Mouse (Mus musculus) brain, embryonic 14.5 days (tissue): ENCODE results near the gene Galr2.

Source experiments
- CTCF ChIP-seq: fragments of 200-500 bp; IDR thresholded peaks from 2 replicates; pipeline ENCODE4 v1.5.1; 2012; ENCODE audit warnings: inconsistent platforms, mild to moderate bottlenecking, moderate library complexity, borderline replicate concordance; ENCODE audit not compliant: insufficient read depth, insufficient read length; ENCODE audit errors: extremely low read depth
- POLR2A ChIP-seq: fragments of 200-500 bp; IDR thresholded peaks from 2 replicates; pipeline ENCODE4 v1.6.1; 2012; ENCODE audit warnings: mild to moderate bottlenecking, inconsistent platforms, borderline replicate concordance; ENCODE audit not compliant: poor library complexity, insufficient read depth, insufficient read length, severe bottlenecking; ENCODE audit errors: extremely low read depth

DNA sequence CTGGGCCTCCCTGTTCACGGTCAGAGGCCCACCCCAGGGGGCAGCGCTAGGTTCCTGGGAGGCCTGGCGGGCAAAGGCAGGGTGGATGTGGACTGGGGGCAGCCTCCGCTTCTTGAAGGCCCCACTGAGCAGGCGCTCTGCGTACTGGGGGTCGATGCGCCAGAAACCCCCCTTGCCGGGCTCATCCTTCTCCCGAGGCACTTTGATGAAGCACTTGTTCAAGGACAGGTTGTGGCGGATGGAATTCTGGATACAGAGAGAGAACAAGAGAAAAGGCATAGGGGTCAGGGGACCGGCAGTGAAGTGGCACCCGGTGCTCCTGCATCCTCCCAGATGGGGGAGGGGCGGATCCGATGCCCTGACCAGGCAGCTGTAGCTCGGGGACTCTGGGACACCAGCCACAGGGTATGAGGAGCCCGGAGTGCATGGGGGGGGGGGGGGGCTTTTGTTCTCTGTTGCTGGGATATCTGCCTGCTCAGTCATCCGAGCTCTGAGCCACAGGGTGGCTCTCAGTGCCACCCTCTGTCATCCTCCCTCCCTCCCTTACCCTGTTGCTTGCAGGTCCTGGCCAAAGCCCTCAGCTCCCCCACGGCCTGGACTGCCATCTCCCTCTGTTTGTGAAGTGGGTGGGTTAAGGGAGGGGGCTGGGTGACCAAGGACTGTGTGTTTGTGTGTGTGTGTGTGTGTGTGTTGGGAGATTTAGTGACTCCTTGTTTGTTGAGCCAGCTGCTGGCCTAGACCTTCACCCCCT is 51.7 kb downstream of the Galr2 start:
- TF ChIP-seq CTCF (no peak), POLR2A (no peak)
